Mouse (Mus musculus) forebrain, postnatal 0 days (tissue): ENCODE results near the gene Abcg4. TPM values are rescaled to one million over a fixed set of nuclear protein-coding genes. Genes with fewer than 3 reads are reported as not detected.

Experiments
- ATAC-seq: fragments of 200-750 bp; cut with Nextera tagmentation; 2 replicates; pipeline ENCODE4 v1.8.0; 2017; ENCODE audit warnings: mild to moderate bottlenecking, moderate library complexity
- DNase-seq: peaks from one replicate; pipeline ENCODE4 v3.0.0-alpha.2; 2015
- H3K27ac ChIP-seq: fragments of 300-500 bp; sonication (generic); 2 replicates; pipeline ENCODE4 v1.5.1; 2014; ENCODE audit warnings: low read depth, mild to moderate bottlenecking, antibody characterized with exemption, low read length, moderate library complexity, mixed read lengths
- H3K27me3 ChIP-seq: fragments of 300-500 bp; sonication (generic); 2 replicates; pipeline ENCODE4 v1.6.1; 2014; ENCODE audit warnings: mild to moderate bottlenecking, low read length, mixed read lengths; ENCODE audit not compliant: insufficient read depth
- H3K36me3 ChIP-seq: fragments of 300-500 bp; sonication (generic); 2 replicates; pipeline ENCODE4 v1.6.1; 2014; ENCODE audit warnings: mild to moderate bottlenecking, moderate library complexity; ENCODE audit not compliant: insufficient read depth
- H3K4me1 ChIP-seq: fragments of 300-500 bp; sonication (generic); 2 replicates; pipeline ENCODE4 v1.6.1; 2014; ENCODE audit warnings: antibody characterized with exemption; ENCODE audit not compliant: insufficient read depth
- H3K4me2 ChIP-seq: fragments of 300-500 bp; sonication (generic); 2 replicates; pipeline ENCODE4 v1.6.1; 2014; ENCODE audit warnings: low read depth, mild to moderate bottlenecking, moderate library complexity
- H3K4me3 ChIP-seq: fragments of 300-500 bp; sonication (generic); 2 replicates; pipeline ENCODE4 v1.5.1; 2014; ENCODE audit warnings: low read depth, low read length, mixed read lengths
- H3K9ac ChIP-seq: fragments of 300-500 bp; sonication (generic); 2 replicates; pipeline ENCODE4 v1.6.1; 2014; ENCODE audit warnings: mild to moderate bottlenecking
- H3K9me3 ChIP-seq: fragments of 300-500 bp; sonication (generic); 2 replicates; pipeline ENCODE4 v1.6.1; 2016; ENCODE audit warnings: low read length
- CTCF ChIP-seq: sonication (generic); IDR thresholded peaks from 2 replicates; pipeline ENCODE4 v1.5.1; 2016; ENCODE audit warnings: antibody characterized with exemption, control low read depth, low read depth
- WGBS: fragments of 180-500 bp; shearing (Covaris S2); extraction: QIAGEN DNeasy Blood & Tissue Kit; methylation state at CpG from one replicate; pipeline ENCODE4 v1.1.7; 2014; 5-methylcytosine and 5-hydroxymethylcytosine counted together
- polyA plus RNA-seq: library from polyadenylated mRNA; unstranded; fragments of >200 nt; fragmentation: Nextera tagmentation; extraction: Ambion mirVana; gene quantifications from 2 replicates; pipeline ENCODE4 v1.2.1, GENCODE M21; 2015
- total RNA-seq: library from RNA; depleted of rRNA; stranded (reverse); fragments of >200 nt; gene quantifications from 2 replicates; pipeline ENCODE4 v1.2.3, GENCODE M21; 2014

Gene Abcg4
- total and polyA plus RNA-seq, 2 experiments from 2014 or later, result 20.4 to 45.2 TPM

- H3K27ac ChIP-seq, result no peak overlapping the region
- no peak for TF ChIP-seq CTCF
- 75% methylated on average over 8 of the region's 8 CpGs for WGBS
- H3K36me3 ChIP-seq, result no peaks in the 10 kb centered on the region; the same call in 1 of the 2 replicates
- H3K4me3 ChIP-seq, result no peak overlapping the region
- H3K27me3 ChIP-seq, result no peaks in the 10 kb centered on the region
- no peak overlapping the region for H3K4me2 ChIP-seq
- DNase-seq (no peak), ATAC-seq (no peak)
- H3K4me1 ChIP-seq, result peaks cover 8% of the 10 kb centered on the region
- no peaks in the 10 kb centered on the region for H3K9me3 ChIP-seq
- no peak overlapping the region for H3K9ac ChIP-seq
Observed at GRCm38 (mm10) chr9:44256213-44256612, 32.2 kb downstream of the Abcg4 start.

GRCm38 (mm10) chr9:44255136-44255521 lies 33.3 kb downstream of the Abcg4 start:
- ATAC-seq, result no peak
- 22% methylated on average over 6 of the region's 6 CpGs for WGBS
- H3K27me3 ChIP-seq, result no peaks in the 10 kb centered on the region
- no peak overlapping the region for H3K4me3 ChIP-seq
- no peak for TF ChIP-seq CTCF
- H3K9ac ChIP-seq, result no peak overlapping the region
- H3K9me3 ChIP-seq, result no peaks in the 10 kb centered on the region
- no peak for DNase-seq
- peaks cover 12% of the 10 kb centered on the region for H3K4me1 ChIP-seq
- H3K36me3 ChIP-seq, result no peaks in the 10 kb centered on the region; the same call in 1 of the 2 replicates
- H3K27ac ChIP-seq, result peak overlapping the region; percentile 66
- H3K4me2 ChIP-seq, result no peak overlapping the region

GRCm38 (mm10) chr9:44254508-44255135 lies 33.8 kb downstream of the Abcg4 start:
- no peak overlapping the region for H3K4me2 ChIP-seq
- TF ChIP-seq CTCF, result no peak
- DNase-seq, result peak; percentile 53
- no peaks in the 10 kb centered on the region for H3K9me3 ChIP-seq
- no peaks in the 10 kb centered on the region; the same call in 1 of the 2 replicates for H3K36me3 ChIP-seq
- WGBS, result 3% methylated on average over 5 of the region's 5 CpGs
- no peak overlapping the region for H3K9ac ChIP-seq
- no peak overlapping the region for H3K4me3 ChIP-seq
- H3K4me1 ChIP-seq, result peaks cover 12% of the 10 kb centered on the region
- ATAC-seq, result peak; percentile 71; the same call in 1 of the 2 replicates
- H3K27me3 ChIP-seq, result no peaks in the 10 kb centered on the region
- H3K27ac ChIP-seq, result peak overlapping the region; percentile 66

GRCm38 (mm10) chr9:44253441-44253840 lies 35.0 kb downstream of the Abcg4 start:
- ATAC-seq (no peak), DNase-seq (no peak)
- Histone ChIP-seq H3K27ac (0 out of 2 replicates have a peak overlapping the region, but pooled peaks have one; percentile 66), H3K27me3 (no peaks in the 10 kb centered on the region), H3K4me3 (no peak overlapping the region), H3K4me1 (peaks cover 12% of the 10 kb centered on the region), H3K4me2 (no peak overlapping the region), H3K9me3 (no peaks in the 10 kb centered on the region), H3K9ac (no peak overlapping the region), H3K36me3 (no peaks in the 10 kb centered on the region; the same call in 1 of the 2 replicates)
- TF ChIP-seq CTCF, result no peak
- WGBS, result 57% methylated on average over 6 of the region's 6 CpGs

- ATAC-seq, result no peak
- DNase-seq, result no peak
- Histone ChIP-seq H3K4me3 (no peak within 1 kb of the TSS), H3K9me3 (no peaks in the 10 kb centered on the region), H3K27me3 (no peaks in the 10 kb centered on the region), H3K27ac (0 out of 2 replicates have a peak within 1 kb of the TSS, but pooled peaks have one; percentile 29), H3K4me2 (no peak within 1 kb of the TSS), H3K9ac (no peak within 1 kb of the TSS), H3K36me3 (no peaks in the 10 kb centered on the region; the same call in 1 of the 2 replicates), H3K4me1 (peaks cover 12% of the 10 kb centered on the region)
- TF ChIP-seq CTCF, result no peak
- WGBS, result 89% methylated on average over 10 of the region's 10 CpGs
Observed at GRCm38 (mm10) chr9:44251314-44251713, 37.1 kb downstream of the Abcg4 start, which contains the start of gene Pdzd3. Pdzd3 (minus strand) TSS chr9:44251471.

GRCm38 (mm10) chr9:44250445-44250844 lies 38.0 kb downstream of the Abcg4 start:
- H3K9me3 ChIP-seq, result no peaks in the 10 kb centered on the region
- DNase-seq (peak; percentile 45), ATAC-seq (peak; percentile 71)
- peaks cover 12% of the 10 kb centered on the region for H3K4me1 ChIP-seq
- no peak overlapping the region for H3K4me2 ChIP-seq
- 0 out of 2 replicates have a peak overlapping the region, but pooled peaks have one; percentile 29 for H3K27ac ChIP-seq
- H3K27me3 ChIP-seq, result no peaks in the 10 kb centered on the region
- TF ChIP-seq CTCF, result no peak
- 34% methylated on average over 4 of the region's 4 CpGs for whole genome bisulfite sequencing
- H3K36me3 ChIP-seq, result no peaks in the 10 kb centered on the region; the same call in 1 of the 2 replicates
- H3K9ac ChIP-seq, result no peak overlapping the region
- no peak overlapping the region for H3K4me3 ChIP-seq
